Mouse (Mus musculus): ENCODE measurements around the gene Dcpp1.
A peak's percentile ranks its signal among the peaks of the same experiment; 100 is the strongest.
"Not testable (repeated sequence)": the region's sequence is repeated elsewhere in the genome, so short reads cannot be mapped to it uniquely, and the experiment has no call there.

Dcpp1 gene

DNA sequence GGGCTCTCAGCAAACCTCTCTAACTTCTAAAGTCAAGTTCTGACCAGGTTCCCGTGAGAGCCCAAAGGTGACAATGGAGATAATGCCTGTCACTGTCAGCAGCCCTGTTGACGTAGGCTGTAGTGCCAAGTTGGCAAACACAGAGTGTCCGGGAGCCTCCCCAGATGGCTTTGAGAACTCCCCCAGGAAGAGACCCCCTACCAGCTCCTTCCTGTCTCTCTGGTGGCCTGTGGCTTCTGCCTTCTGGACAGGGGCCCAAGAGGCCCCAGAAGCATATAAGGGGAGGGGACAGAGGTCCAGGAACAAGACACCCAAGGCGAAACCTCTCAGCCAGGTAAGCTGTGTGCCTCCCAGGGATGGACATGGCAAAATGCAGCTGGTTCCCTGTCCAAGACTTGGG lies at the start of gene Dcpp1, which contains the start of gene Dcpp2:
Gene Dcpp1, plus strand, starts transcription at position 301 of the 400 bp plus-strand sequence.
Gene Dcpp2, plus strand, starts transcription at position 305 of the 400 bp plus-strand sequence.
- not testable (repeated sequence) for DNase-seq (ENCODE audit: extremely low read depth, low read depth, low spot score)

DNA sequence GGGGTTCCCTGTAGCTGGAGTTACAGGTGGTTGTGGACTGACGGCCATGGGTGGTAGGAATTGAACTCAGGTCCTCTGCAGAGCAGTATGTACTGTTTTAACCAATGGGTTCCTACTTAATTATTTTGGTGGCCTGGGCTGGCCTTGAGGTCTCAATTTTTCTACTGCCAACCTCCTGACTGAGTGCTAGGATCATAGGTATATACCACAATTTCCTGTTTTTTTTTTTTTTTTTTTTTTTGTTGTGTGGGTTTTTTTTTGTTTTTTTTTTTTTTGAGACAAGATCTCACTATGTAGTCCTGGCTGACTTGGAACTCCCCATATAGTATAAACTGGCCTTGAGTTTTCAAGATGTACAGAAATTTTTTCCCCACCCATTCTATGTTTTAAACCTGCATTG lies 49.5 kb upstream of the Dcpp1 start:
- DNase-seq (ENCODE audit: extremely low read depth, low read depth, low spot score), result no peak

DNA sequence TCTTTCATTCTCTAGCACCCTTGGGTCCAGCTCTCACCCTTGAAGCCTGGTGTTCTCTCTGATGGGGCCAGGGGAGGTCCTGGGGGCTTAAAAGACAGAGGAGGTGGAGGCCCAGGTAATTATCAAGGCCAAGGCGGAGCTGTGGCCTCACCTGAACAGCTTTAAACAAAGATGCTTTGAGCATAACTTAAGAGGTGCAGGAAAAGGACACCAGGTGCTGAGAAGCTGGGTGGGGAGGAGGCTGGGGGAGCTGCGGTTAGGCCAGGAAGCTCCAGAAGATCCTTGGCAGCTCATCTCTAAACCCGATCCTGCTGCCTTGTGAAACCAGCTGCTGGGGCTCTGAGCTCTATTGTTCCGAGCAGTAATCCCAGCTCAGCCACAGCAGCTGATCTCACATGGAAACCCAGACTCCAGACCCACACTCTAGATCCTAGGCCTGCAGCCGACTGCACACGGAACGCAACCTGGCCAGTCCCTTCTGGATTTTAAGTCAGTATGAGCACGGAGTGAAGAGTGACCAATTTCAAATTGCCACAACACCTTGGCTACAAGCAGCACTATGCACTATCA lies 44.6 kb upstream of the Dcpp1 start, which contains the start of gene Prss33:
Gene Prss33, minus strand, starts transcription at position 51 of the 570 bp plus-strand sequence.
- no peak for DNase-seq (ENCODE audit: extremely low read depth, low read depth, low spot score)

DNA sequence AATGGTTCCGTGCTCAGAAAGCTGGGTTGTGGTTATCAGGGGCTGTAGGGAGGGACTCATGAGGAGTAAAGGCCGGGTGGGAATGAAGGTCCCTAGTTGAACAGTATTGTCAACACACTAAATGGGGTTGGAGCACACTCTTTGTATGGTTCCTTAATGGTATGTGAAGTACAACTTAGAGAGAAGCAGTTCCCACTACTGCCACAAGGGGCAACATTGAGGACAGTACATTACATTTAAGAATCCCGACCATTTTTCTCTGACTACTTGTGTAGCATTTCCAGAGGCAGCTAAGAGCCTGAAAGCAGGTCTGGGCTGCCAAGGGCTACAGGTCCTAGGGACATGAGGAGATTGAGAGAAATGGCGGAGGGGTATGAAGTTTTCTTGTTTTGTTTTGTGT lies 39.5 kb upstream of the Dcpp1 start:
- DNase-seq (ENCODE audit: extremely low read depth, low read depth, low spot score), result no peak

- DNase-seq (ENCODE audit: extremely low read depth, low read depth, low spot score), result no peak
These were observed 37.4 kb upstream of the Dcpp1 start for GRCm38 (mm10) chr17:23843141-23843811.

GRCm38 (mm10) chr17:23843812-23844273 lies 36.8 kb upstream of the Dcpp1 start, which contains the start of the genes Prss32 and Prss41:
Gene Prss32, plus strand, starts transcription at chr17:23843855.
Gene Prss41, minus strand, starts transcription at chr17:23844172.
- DNase-seq (ENCODE audit: extremely low read depth, low read depth, low spot score), result no peak

DNA sequence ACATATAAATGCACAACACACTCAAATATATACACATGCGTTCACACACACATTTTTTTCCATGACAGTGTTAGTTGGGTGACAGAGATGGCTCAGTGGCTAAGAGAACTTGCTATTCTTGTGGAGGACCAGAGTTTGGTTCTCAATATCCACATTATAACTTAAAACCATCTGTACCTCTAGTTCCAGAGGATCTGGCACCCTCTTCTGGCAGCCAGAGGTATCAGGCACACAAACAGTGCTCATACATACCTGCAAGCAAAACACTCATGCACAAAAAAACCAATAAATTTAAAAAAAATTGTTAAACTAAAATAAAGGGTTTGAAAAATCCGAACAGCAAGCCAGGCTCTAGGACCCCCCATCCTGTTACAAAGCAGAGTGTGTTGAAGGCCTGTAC lies 30.6 kb upstream of the Dcpp1 start:
- DNase-seq (ENCODE audit: extremely low read depth, low read depth, low spot score), result no peak

GRCm38 (mm10) chr17:23850853-23851749 lies 29.6 kb upstream of the Dcpp1 start:
- no peak for DNase-seq (ENCODE audit: extremely low read depth, low read depth, low spot score)

GRCm38 (mm10) chr17:23853292-23853691 lies 27.4 kb upstream of the Dcpp1 start:
- DNase-seq (ENCODE audit: extremely low read depth, low read depth, low spot score), result no peak

DNA sequence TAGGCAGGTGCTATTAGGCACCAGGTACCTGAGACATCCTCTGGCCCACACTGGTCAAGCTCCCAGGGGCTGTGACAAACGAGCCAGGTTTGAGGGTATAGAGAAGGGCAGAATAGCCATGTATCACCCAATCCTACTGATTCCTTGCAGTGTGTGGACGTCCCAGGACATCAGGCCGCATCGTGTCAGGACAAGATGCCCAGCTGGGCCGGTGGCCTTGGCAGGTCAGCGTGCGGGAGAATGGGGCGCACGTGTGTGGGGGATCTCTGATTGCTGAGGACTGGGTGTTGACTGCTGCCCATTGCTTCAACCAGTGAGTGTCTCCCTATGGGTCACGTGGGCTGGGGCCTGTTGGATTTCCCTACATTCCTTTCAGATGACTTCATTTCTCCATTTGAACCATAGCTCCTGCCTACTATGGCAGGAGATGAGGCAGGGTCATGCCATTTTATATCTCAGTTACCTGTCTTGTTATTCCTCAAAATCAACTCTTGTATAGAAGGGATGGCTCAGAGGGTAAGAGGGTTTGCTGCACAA lies 26.4 kb upstream of the Dcpp1 start:
- no peak for DNase-seq (ENCODE audit: extremely low read depth, low read depth, low spot score)

DNA sequence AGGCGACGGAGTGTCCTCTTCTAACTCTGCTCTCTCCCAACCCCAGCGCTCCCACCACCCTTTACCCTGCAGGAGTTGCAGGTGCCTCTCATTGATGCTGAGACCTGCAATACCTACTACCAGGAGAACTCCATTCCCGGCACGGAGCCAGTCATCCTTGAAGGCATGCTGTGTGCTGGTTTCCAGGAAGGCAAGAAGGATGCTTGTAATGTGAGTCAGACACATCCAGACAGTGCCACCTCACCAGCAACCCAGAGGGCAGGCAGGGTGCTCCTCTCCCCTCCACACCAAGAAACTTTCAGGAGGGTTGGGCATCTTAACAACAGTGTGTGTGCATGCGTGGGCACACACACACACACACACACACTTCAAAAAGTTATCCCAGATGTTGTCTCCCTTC lies 23.5 kb upstream of the Dcpp1 start:
- DNase-seq (ENCODE audit: extremely low read depth, low read depth, low spot score), result no peak

DNA sequence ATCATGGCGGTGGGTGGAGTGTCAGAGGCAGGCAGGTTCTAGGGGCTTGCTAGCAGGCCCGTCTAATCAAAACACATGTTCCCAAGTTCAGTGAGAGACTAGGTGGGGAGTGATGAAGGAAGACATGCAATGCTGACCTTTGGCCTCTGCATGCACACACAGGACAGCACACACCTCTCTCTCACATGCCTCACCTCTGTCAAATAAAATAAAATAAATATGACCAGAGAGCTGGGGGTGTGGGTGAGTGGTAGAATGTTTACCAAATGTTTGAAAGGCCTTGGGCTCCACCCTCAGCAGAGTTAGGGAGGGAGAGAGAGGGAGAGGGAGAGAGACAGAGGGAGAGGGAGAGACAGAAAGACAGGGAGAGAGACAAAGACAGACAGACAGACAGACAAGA lies 22.8 kb upstream of the Dcpp1 start:
- no peak for DNase-seq (ENCODE audit: extremely low read depth, low read depth, low spot score)

- no peak for DNase-seq (ENCODE audit: extremely low read depth, low read depth, low spot score)
These were observed 17.8 kb upstream of the Dcpp1 start for GRCm38 (mm10) chr17:23862926-23863325.

GRCm38 (mm10) chr17:23867756-23868155 lies 12.9 kb upstream of the Dcpp1 start, which contains the start of gene Prss21:
Gene Prss21, plus strand, starts transcription at chr17:23868056.
- DNase-seq (ENCODE audit: extremely low read depth, low read depth, low spot score), result no peak

DNA sequence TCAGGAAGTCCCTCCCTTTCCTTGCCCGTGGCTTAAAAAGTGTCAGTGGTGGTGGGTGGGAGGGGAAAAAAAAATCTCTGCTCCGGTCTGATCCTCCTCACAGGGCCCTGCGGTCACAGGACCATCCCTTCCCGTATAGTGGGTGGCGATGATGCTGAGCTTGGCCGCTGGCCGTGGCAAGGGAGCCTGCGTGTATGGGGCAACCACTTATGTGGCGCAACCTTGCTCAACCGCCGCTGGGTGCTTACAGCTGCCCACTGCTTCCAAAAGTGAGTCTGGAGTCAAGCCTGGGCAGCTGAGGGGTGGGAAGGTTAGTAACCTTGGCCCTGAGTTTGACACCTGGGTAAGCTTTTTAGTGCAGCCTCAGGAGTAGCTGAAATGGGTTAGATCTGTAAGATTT lies 12.2 kb upstream of the Dcpp1 start:
- DNase-seq (ENCODE audit: extremely low read depth, low read depth, low spot score), result peak; percentile 52

- DNase-seq (ENCODE audit: extremely low read depth, low read depth, low spot score), result no peak
These were observed 6.5 kb upstream of the Dcpp1 start for GRCm38 (mm10) chr17:23873884-23874856.

DNA sequence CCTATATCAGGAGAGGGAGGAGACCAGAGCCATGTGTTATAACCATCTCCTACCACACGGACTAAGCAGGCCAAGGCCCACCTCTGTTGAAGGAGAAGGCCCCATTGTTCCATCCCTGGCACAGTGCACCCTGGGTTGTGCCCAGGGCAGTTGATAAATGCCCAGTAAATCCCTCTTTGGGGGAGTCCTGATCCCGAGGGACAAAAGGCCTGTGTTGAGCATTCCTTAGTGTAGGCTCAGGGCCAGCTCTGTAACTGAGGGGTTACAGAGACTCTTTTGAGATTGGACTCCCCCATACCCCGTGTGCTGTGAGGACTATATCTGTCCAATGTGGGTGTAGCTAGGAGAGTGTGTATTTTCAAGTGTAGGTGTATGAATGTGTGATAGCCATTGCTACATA lies 3.9 kb upstream of the Dcpp1 start:
- no peak for DNase-seq (ENCODE audit: extremely low read depth, low read depth, low spot score)

DNA sequence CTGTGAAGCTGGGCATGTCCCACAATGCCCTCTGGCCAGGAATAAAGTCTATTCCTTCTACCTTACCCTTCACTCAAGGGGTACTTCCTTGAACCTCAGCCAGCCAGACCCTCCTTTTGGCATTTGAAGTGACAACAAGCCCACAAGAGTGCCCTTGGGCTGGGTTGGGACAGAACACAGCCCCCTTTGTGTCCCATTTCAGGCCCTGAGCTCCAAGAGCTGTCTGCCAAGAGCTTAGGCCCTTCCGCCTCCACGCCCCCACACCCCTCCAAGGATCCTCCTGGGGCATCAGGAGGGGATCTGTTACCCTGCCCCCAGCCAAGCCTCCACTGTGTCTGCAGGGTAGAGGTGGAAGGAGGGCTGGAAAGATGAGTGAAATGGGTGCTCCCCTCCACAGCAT lies 3.5 kb upstream of the Dcpp1 start:
- no peak for DNase-seq (ENCODE audit: extremely low read depth, low read depth, low spot score)

- not testable (repeated sequence) for DNase-seq (ENCODE audit: extremely low read depth, low read depth, low spot score)
These were observed 36.5 kb downstream of the Dcpp1 start, which contains the start of gene Dcpp3 for GRCm38 (mm10) chr17:23917158-23917557. Gene Dcpp3, plus strand, starts transcription at chr17:23917458.

DNA sequence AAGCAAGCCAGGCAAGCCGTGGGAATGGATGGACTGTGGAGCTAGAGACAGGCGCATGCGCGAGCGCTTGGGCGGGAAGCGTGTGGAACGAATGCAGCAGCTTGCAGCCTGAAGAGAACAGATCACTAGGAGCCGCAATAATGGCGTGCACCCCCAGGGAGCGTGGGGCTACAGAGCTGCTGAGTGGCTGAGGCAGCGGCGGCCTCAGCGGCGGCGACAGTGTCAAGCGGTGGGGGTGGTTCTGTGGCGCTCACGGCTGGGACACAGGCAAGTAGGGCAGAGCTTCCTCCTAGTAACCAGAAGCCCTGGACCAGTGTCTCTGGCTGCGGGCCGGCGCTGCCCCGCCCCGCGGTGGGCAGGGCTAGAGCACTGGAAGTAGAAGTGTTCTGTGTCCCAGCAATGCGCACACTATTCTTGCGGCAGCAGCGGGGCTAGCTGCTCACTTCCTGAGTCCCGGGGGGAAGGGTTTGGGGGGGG lies 43.9 kb downstream of the Dcpp1 start:
- DNase-seq (ENCODE audit: extremely low read depth, low read depth, low spot score), result no peak
